Mouse (Mus musculus) adrenal gland, adult 18-20 months (tissue): ENCODE data around the gene Atxn1. TPM values are rescaled to one million over a fixed set of nuclear protein-coding genes. Genes with fewer than 3 reads are reported as not detected.

ENCODE experiments used
- DNase-seq, 2 experiments: peaks; one replicate each; pipeline ENCODE4 v3.0.0; 2021 to 2022; ENCODE audit warnings: low spot score in 2 of 2
- total RNA-seq, 2 experiments: library from RNA; stranded (reverse); gene quantifications; 1 replicate in 1 of 2; 2 replicates in 1 of 2; pipeline ENCODE4 v1.2.3; 2021

Gene Atxn1
- total RNA-seq, 2 experiments from 2014 or later: 27.4 to 30.4 TPM

- DNase-seq: no peak
Measured at GRCm38 (mm10) chr13:45932491-45932921, 32.3 kb downstream of the Atxn1 start.

- peak in 1 of 2 experiments; percentile 55 for DNase-seq
Measured at GRCm38 (mm10) chr13:45931891-45932290, 32.9 kb downstream of the Atxn1 start.

- DNase-seq: no peak
Measured at GRCm38 (mm10) chr13:45931215-45931614, 33.6 kb downstream of the Atxn1 start.

- DNase-seq: no peak
Measured at GRCm38 (mm10) chr13:45929744-45930143, 35.1 kb downstream of the Atxn1 start.

- no peak for DNase-seq
Measured at GRCm38 (mm10) chr13:45925294-45925693, 39.5 kb downstream of the Atxn1 start.

- no peak for DNase-seq
Measured at GRCm38 (mm10) chr13:45924555-45924954, 40.3 kb downstream of the Atxn1 start.

- no peak for DNase-seq
Measured at GRCm38 (mm10) chr13:45923086-45923485, 41.7 kb downstream of the Atxn1 start.

GRCm38 (mm10) chr13:45922467-45922866, 42.3 kb downstream of the Atxn1 start:
- DNase-seq: no peak

- no peak for DNase-seq
Measured at GRCm38 (mm10) chr13:45918956-45919711, 45.7 kb downstream of the Atxn1 start.

- no peak for DNase-seq
Measured at GRCm38 (mm10) chr13:45918006-45918380, 46.8 kb downstream of the Atxn1 start.

- DNase-seq: no peak
Measured at GRCm38 (mm10) chr13:45917058-45918005, 47.5 kb downstream of the Atxn1 start.

- no peak for DNase-seq
Measured at GRCm38 (mm10) chr13:45915921-45916320, 48.9 kb downstream of the Atxn1 start.

- DNase-seq: no peak
Measured at GRCm38 (mm10) chr13:45915026-45915425, 49.8 kb downstream of the Atxn1 start.

- no peak for DNase-seq
Measured at GRCm38 (mm10) chr13:45914117-45914516, 50.7 kb downstream of the Atxn1 start.

GRCm38 (mm10) chr13:45911848-45912247, 53.0 kb downstream of the Atxn1 start:
- no peak for DNase-seq

- DNase-seq: no peak
Measured at GRCm38 (mm10) chr13:45911069-45911468, 53.7 kb downstream of the Atxn1 start.

GRCm38 (mm10) chr13:45910348-45910747, 54.5 kb downstream of the Atxn1 start:
- DNase-seq: no peak

GRCm38 (mm10) chr13:45907181-45907691, 57.6 kb downstream of the Atxn1 start:
- DNase-seq: no peak

- no peak for DNase-seq
Measured at GRCm38 (mm10) chr13:45906438-45907166, 58.2 kb downstream of the Atxn1 start.

- DNase-seq: no peak
Measured at GRCm38 (mm10) chr13:45904955-45905354, 59.9 kb downstream of the Atxn1 start.

GRCm38 (mm10) chr13:45904456-45904855, 60.4 kb downstream of the Atxn1 start:
- no peak for DNase-seq
